Mouse (Mus musculus) thymus, postnatal 0 days (tissue): ENCODE results near the gene Nxt2. TPM values are rescaled to one million over a fixed set of nuclear protein-coding genes. Genes with fewer than 3 reads are reported as not detected.

ENCODE experiments used
- polyA plus RNA-seq: library from polyadenylated mRNA; unstranded; fragments of >200 nt; fragmentation: Nextera tagmentation; extraction: Ambion mirVana; gene quantifications from 2 replicates; pipeline ENCODE4 v1.2.1, GENCODE M21; 2015

Nxt2 gene
- polyA plus RNA-seq, 1 experiment from 2014 or later, result 8.5 TPM

Other genes starting within 250 kb of the Nxt2 start
- gene Gucy2f, start 29.8 kb upstream of the Nxt2 start, polyA plus RNA-seq, result not detected in 2 replicates
- gene Kcne1l, start 79.5 kb downstream of the Nxt2 start, polyA plus RNA-seq, result 0.74 and 0.84 TPM in 2 replicates
- gene Acsl4, start 163.8 kb downstream of the Nxt2 start, polyA plus RNA-seq, result 20.9 and 22.1 TPM in 2 replicates